ENCODE assay signal across 1 mouse cellular context in genomic region chr5:112286608-112286983, GRCm38 (mm10).
TF ChIP-seq lines count a peak whose summit lies in the region.

No protein-coding gene starts in this region.

TF ChIP-seq in MEL, 35 proteins besides CTCF, POLR2A, EP300 and RAD21:
- TF ChIP-seq USF2 (IDR thresholded peaks at IDR 0.05; ENCODE audit: borderline replicate concordance in 1 of 2, insufficient read depth in 1 of 2, low read depth in 1 of 2, low read length in 2 of 2) (no peak), ETS1 (IDR thresholded peaks at IDR 0.05; ENCODE audit: low read depth, low read length) (peak; percentile 13; the same call in 1 of the 2 replicates), MAZ (IDR thresholded peaks at IDR 0.05; ENCODE audit: low read depth, low read length) (0 out of 2 replicates have a peak, but pooled peaks have one; percentile 47), TCF12 (IDR thresholded peaks at IDR 0.05; ENCODE audit: low read depth, low read length) (peak; percentile 18; the same call in 1 of the 2 replicates), UBTF (IDR thresholded peaks at IDR 0.05; ENCODE audit: borderline replicate concordance, insufficient read depth, low read depth, low read length) (no peak), ZKSCAN1 (IDR thresholded peaks at IDR 0.05; ENCODE audit: low read depth, low read length) (0 out of 2 replicates have a peak, but pooled peaks have one; percentile 6), MAX (IDR thresholded peaks at IDR 0.05; ENCODE audit: low read length) (0 out of 2 replicates have a peak, but pooled peaks have one; percentile 4)
